Mouse (Mus musculus): ENCODE results near the gene Aadacl2. TPM values are rescaled to one million over a fixed set of nuclear protein-coding genes. Genes with fewer than 3 reads are reported as not detected.

The Aadacl2 gene
- polyA plus RNA-seq, 1 experiment from 2014 or later, result not detected

Other genes with a start within 250 kb of the Aadacl2 start
- not detected in 2 replicates for gene Gm8298, start 145.7 kb upstream of the Aadacl2 start, polyA plus RNA-seq (2015; fragmentation: Nextera tagmentation; extraction: Ambion mirVana)
- gene C130079G13Rik, start 81.5 kb upstream of the Aadacl2 start, polyA plus RNA-seq (2015; fragmentation: Nextera tagmentation; extraction: Ambion mirVana), result not detected in 2 replicates
- 0.23 TPM in 1 of 2 replicates, not detected in the other for gene Aadac, start 19.0 kb downstream of the Aadacl2 start, polyA plus RNA-seq (2015; fragmentation: Nextera tagmentation; extraction: Ambion mirVana)
- not detected in 2 replicates for gene Sucnr1, start 75.1 kb downstream of the Aadacl2 start, polyA plus RNA-seq (2015; fragmentation: Nextera tagmentation; extraction: Ambion mirVana)